Mouse (Mus musculus): ENCODE results near the gene Mustn1. TPM values are rescaled to one million over a fixed set of nuclear protein-coding genes. Genes with fewer than 3 reads are reported as not detected.

Gene Mustn1
- 0.97 and 3.4 TPM in 2 replicates for polyA plus RNA-seq (2012; rRNA removed)

DNA sequence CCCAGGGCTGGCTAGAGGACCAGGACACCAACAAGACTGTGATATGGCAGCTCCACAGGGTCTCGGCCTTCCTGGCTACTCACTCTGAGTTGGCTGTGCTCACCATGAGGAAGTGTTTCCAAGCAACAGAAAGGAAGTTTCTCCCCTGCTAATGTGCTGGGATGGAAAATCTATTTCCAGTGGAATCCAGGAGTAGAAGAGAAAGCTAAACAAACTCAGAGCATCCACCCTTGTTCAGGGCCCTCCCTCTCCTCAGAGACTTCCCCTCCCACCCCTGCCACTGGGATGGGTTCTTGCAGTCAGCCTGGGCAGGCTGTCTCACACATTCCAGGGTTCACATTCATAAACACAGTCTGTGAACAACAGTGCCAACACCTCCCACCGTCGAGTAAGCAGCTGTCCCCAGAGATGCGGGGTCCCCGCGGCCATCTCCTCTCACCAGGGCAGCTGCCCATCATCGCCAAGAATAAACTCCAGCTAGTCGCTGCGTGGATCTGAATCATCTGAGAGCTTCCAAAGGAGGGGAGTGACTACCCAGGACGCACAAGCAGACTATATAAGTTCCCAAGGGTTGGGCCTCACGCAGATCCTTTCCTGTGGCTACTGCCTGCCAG is at the start of gene Mustn1:
Mustn1 (plus strand) TSS at position 243 of the 614 bp plus-strand sequence.

DNA sequence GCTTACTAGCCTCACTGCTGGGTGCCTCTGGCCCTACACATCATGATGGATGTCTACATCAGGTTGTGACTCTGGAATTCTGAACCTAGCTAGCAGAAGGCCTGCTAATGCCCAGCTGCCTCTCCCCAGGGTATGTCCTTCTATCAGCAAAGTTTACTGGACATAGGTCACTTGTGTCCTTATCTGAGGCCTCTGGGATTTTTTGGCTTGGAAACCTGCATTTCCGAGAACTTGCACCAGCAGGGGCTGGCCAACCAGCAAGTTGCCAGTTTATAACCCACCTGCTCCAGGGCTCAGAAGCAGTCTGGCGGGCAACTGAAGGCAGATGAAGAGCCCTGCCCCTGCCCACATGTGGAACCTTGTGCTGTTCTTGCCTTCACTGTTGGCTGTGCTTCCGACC is 7.2 kb downstream of the Mustn1 start, which contains the start of gene Itih4:
Itih4 (plus strand) TSS at position 273 of the 400 bp plus-strand sequence.

DNA sequence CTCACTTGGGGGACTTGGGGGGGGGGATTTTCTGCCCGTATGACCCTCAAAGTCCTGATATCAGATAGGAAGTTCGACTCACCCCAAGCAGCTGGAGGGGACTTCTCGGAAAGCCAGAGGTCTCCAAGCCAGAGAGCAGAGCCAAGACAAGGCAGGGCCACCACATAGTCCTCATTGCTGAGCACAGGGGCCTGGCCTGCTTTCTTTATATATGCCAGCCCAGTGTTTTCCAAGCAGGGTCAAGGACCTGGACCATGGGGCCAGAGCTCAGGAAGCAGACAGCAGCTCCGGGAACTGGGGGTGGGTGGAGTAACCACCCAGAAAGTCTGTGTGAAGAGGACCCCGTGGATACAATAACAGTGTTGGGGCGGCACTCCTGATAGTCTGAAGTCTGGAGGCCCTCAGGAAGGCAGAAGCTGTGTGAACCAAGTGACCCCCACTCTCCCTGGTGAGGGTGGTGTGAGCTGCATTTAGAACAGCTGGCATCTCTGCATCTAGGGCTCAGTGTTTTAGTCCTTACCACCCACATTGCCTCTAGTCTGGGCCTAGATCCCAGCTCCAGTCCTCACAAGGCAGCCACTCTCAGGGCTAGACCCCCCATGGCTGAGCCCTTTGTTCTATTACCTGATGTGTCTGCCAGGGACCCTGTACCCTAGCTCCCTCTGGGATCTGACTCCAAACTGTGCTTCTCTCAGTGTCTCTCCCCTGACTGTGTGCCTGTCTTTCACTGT is 44.5 kb downstream of the Mustn1 start, which contains the start of gene Itih3:
Itih3 (minus strand) TSS at position 386 of the 731 bp plus-strand sequence.

Other genes starting within 250 kb of the Mustn1 start
- 10.8 and 11.9 TPM in 2 replicates for gene Rft1, start 224.8 kb upstream of the Mustn1 start, polyA plus RNA-seq (2012; rRNA removed)
- 9.3 and 10.1 TPM in 2 replicates for gene Sfmbt1, start 164.4 kb upstream of the Mustn1 start, polyA plus RNA-seq (2012; rRNA removed)
- gene Tmem110, start 53.6 kb upstream of the Mustn1 start, polyA plus RNA-seq (2012; rRNA removed), result 22.9 and 28.6 TPM in 2 replicates
- 0.09 and 0.16 TPM in 2 replicates for gene Itih4, start 7.3 kb downstream of the Mustn1 start, polyA plus RNA-seq (2012; rRNA removed)
- 0.76 and 0.98 TPM in 2 replicates for gene Itih3, start 44.6 kb downstream of the Mustn1 start, polyA plus RNA-seq (2012; rRNA removed)
- not detected in 2 replicates for gene Itih1, start 64.1 kb downstream of the Mustn1 start, polyA plus RNA-seq (2012; rRNA removed)
- gene Nek4, start 72.2 kb downstream of the Mustn1 start, polyA plus RNA-seq (2012; rRNA removed), result 12.6 and 13.0 TPM in 2 replicates
- 127 and 128 TPM in 2 replicates for gene Glt8d1, start 122.2 kb downstream of the Mustn1 start, polyA plus RNA-seq (2012; rRNA removed)
- gene Spcs1, start 122.5 kb downstream of the Mustn1 start, polyA plus RNA-seq (2012; rRNA removed), result 242 and 254 TPM in 2 replicates
- gene Pbrm1, start 139.9 kb downstream of the Mustn1 start, polyA plus RNA-seq (2012; rRNA removed), result 39.0 and 44.0 TPM in 2 replicates
- 85.3 and 97.7 TPM in 2 replicates for gene Gnl3, start 140.0 kb downstream of the Mustn1 start, polyA plus RNA-seq (2012; rRNA removed)
- 35.2 and 35.3 TPM in 2 replicates for gene Smim4, start 249.8 kb downstream of the Mustn1 start, polyA plus RNA-seq (2012; rRNA removed)

Data from central nervous system, embryonic 14 days (tissue).